Mouse (Mus musculus): ENCODE measurements around the gene Sbno1. TPM values are rescaled to one million over a fixed set of nuclear protein-coding genes. Genes with fewer than 3 reads are reported as not detected.

Gene Sbno1
- polyA plus RNA-seq, 1 experiment from 2014 or later, result 65.5 TPM

- no peaks in the 10 kb centered on the region for H3K9me3 ChIP-seq (replicated peaks)
- peak overlapping the region; percentile 73 for H3K4me3 ChIP-seq
- peak; percentile 64 for ATAC-seq (replicated peaks; ENCODE audit: insufficient number of reproducible peaks, insufficient read depth, low FRiP score, low read depth)
- under 1% methylated on average over 30 of the region's 30 CpGs for WGBS
- H3K27me3 ChIP-seq, result no peaks in the 10 kb centered on the region
- no peaks in the 10 kb centered on the region for H3K36me3 ChIP-seq
- peak overlapping the region; percentile 94 for H3K4me2 ChIP-seq
- H3K9ac ChIP-seq, result peak overlapping the region; percentile 86
- H3K27ac ChIP-seq, result peak overlapping the region; percentile 94
- H3K4me1 ChIP-seq (replicated peaks), result peaks cover 23% of the 10 kb centered on the region
Observed at GRCm38 (mm10) chr5:124440094-124440701, 14.4 kb upstream of the Sbno1 start.

DNA sequence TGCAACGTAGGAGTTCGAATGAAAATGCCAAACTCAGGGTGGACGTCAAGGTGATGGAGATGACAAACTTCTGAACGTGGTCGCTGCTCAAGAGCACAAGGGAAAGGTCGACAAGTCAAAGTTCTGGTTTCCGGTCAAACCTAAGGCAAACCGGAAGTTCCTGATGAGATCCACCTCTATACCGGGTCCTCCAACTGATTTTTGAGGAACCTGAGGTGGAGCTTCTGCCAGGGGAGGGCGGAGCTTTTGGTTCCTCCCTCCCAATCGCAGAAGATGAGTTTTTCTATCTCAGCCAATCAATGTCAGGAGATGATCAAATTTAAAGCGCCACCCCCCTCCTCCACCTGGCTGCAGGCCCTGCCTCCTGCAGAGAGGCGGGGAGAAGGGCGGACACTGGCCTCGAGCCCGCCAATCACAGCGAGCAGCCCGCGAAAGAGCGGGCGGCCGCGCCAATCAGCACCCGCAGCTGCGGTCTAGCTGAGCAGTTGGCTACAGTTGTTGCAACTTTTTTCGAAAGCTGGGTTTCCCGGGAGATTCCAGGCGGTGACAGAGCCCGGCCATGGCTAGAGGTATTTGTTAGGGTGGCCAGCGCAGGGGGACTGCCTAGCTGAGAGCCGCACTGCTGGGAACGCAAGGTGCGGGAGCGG, 13.8 kb upstream of the Sbno1 start, which contains the start of gene Kmt5a:
Kmt5a (plus strand) TSS at position 484 of the 647 bp plus-strand sequence.
- under 1% methylated on average over 34 of the region's 34 CpGs for WGBS
- H3K9me3 ChIP-seq (replicated peaks), result no peaks in the 10 kb centered on the region

DNA sequence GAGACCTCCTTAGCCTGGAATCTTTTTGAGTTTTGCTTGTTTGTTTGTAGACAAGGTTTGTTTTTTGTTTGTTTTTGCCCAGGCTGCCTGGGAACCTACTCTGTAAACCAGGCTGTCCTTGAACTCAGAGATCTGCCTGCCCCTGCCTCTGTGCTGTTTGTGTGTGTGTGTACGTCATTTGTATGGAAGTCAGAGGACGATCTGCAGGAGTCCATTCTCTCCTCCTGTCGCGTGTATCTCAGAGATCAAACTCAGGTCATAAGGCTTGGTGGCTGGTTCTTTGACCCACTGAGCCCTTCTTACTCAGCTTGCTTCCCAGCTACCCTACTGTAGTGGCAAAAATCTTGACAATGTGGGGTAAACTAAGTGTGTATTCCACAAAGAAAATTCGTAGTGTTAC, 12.9 kb upstream of the Sbno1 start:
- Histone ChIP-seq H3K9ac (no peak overlapping the region), H3K4me2 (peak overlapping the region; percentile 94), H3K4me3 (peak overlapping the region; percentile 73; the same call in 1 of the 2 replicates), H3K36me3 (no peaks in the 10 kb centered on the region), H3K4me1 (replicated peaks) (peaks cover 19% of the 10 kb centered on the region), H3K27me3 (no peaks in the 10 kb centered on the region), H3K27ac (peak overlapping the region; percentile 94), H3K9me3 (replicated peaks) (no peaks in the 10 kb centered on the region)
- no peak for ATAC-seq (replicated peaks; ENCODE audit: insufficient number of reproducible peaks, insufficient read depth, low FRiP score, low read depth)
- WGBS, result 58% methylated on average over 5 of the region's 5 CpGs

More for the DNA sequence above, 13.8 kb upstream of the Sbno1 start, which contains the start of gene Kmt5a:
- Histone ChIP-seq H3K4me3 (peak within 1 kb of the TSS; percentile 73), H3K36me3 (no peaks in the 10 kb centered on the region), H3K27ac (peak within 1 kb of the TSS; percentile 94), H3K9ac (peak within 1 kb of the TSS; percentile 86), H3K4me1 (replicated peaks) (peaks cover 18% of the 10 kb centered on the region), H3K4me2 (peak within 1 kb of the TSS; percentile 94), H3K27me3 (no peaks in the 10 kb centered on the region)
- peak; percentile 98 for ATAC-seq (replicated peaks; ENCODE audit: insufficient number of reproducible peaks, insufficient read depth, low FRiP score, low read depth)

DNA sequence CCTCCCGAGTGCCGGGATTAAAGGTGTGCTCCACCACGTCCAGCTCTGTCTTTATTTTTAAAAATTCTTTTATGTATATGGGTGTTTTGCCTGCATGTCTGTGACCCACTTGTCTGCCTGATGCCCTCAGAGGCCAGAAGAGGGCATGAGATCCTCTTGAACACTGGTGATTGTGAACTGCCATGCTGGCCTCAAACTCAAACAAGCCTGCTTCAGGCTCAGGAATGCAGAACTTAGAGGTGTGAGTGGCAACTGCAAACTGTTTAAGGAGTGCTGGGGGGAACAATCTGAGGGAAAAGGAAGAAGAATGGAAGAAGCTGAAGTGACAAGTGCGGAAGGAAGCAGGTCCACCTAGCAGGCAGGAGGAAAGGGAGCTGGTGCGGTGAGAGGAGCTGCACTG, 12.4 kb upstream of the Sbno1 start:
- 83% methylated on average over 5 of the region's 5 CpGs for WGBS
- ATAC-seq (replicated peaks; ENCODE audit: insufficient number of reproducible peaks, insufficient read depth, low FRiP score, low read depth), result no peak
- no peaks in the 10 kb centered on the region for H3K9me3 ChIP-seq (replicated peaks)
- no peaks in the 10 kb centered on the region for H3K27me3 ChIP-seq
- no peak overlapping the region for H3K4me3 ChIP-seq
- H3K27ac ChIP-seq, result peak overlapping the region; percentile 94
- H3K4me1 ChIP-seq (replicated peaks), result peaks cover 19% of the 10 kb centered on the region
- H3K36me3 ChIP-seq, result no peaks in the 10 kb centered on the region
- H3K9ac ChIP-seq, result no peak overlapping the region
- H3K4me2 ChIP-seq, result no peak overlapping the region

DNA sequence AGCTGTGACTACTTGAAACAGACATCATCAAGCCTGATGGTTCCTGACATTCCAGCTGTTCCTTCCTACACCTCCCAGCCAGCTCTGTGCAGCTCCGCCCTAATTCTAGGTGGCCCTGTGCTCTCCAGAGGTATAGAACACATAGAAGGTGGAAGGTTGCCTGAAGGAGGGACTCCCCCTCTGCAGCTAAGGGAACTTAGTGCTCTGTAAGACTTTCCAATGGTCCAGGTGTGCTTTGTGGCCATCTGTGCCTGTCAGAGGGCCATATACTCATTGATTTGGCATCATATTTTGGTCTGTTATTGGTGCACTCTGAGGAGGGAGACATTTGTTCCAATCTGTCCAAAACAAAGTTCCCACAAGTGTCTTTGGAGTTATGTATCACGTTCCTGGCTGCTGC, 7.2 kb upstream of the Sbno1 start:
- Histone ChIP-seq H3K27ac (no peak overlapping the region), H3K4me2 (no peak overlapping the region), H3K36me3 (no peaks in the 10 kb centered on the region), H3K27me3 (no peaks in the 10 kb centered on the region), H3K9ac (no peak overlapping the region), H3K4me1 (replicated peaks) (peaks cover 6% of the 10 kb centered on the region; the same call in 1 of the 2 replicates), H3K9me3 (replicated peaks) (no peaks in the 10 kb centered on the region), H3K4me3 (no peak overlapping the region)
- no peak for ATAC-seq (replicated peaks; ENCODE audit: insufficient number of reproducible peaks, insufficient read depth, low FRiP score, low read depth)
- 76% methylated on average over 2 of the region's 2 CpGs for WGBS

DNA sequence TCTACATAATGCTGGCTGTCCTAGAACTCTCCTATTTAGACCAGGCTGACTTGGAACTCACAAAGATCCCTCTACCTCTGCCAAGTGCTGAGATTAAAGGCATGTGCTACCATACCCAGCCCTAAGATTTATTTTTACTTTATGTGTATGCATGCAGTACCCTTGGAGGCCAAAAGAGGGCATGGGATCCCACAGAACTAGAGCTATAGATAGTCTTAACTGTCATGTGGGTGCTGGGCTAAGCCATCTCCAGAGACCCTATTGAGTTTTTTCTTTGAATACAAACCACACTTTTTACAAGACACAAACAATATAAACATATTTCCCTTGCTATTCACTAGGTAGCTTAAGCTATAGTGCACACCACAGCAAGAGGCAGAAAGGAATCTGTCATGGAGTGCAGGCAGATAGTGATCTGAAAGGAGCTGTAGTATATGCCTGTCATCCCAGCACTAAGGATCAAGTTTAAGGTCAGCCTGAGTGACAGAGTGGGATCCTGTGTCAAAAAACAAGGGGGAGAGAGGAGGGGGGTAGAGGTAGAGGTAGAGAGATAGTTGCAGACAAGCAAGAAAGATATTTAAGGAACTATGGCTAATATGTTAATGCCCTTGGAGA, 6.7 kb upstream of the Sbno1 start:
- peak; percentile 61 for ATAC-seq (replicated peaks; ENCODE audit: insufficient number of reproducible peaks, insufficient read depth, low FRiP score, low read depth)
- Histone ChIP-seq H3K4me2 (no peak overlapping the region), H3K4me1 (replicated peaks) (peaks cover 6% of the 10 kb centered on the region; the same call in 1 of the 2 replicates), H3K27me3 (no peaks in the 10 kb centered on the region), H3K27ac (no peak overlapping the region), H3K36me3 (no peaks in the 10 kb centered on the region), H3K9ac (no peak overlapping the region), H3K4me3 (no peak overlapping the region), H3K9me3 (replicated peaks) (no peaks in the 10 kb centered on the region)

DNA sequence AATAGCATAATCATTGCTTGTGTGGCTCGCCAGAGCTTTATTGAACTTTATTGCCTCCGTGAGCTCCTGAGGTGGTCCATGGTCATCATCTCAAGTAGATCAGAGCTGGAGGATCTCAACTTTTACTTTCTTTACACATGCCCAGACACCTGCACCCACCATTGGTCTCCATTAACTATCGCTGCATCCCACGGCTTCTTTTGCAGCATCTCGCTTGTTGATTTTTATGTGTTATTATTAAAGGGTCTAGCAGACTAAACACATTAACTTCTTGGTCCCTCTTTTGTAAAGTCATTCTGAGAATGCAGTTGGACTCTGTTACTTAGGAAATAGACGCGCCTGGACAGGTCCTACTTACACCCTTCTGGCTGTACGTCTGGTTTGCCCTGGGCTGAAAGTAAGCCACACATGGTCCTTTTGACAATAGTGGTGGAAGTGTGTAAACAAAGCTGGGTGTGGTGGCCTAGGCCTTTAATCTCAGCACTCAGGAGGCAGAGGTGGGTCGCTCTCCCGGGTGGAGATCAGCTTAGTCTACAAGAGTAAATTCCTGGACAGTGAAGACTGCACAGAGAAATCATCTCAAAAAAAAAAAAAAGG, 772 bp upstream of the Sbno1 start:
- H3K27ac ChIP-seq, result peak overlapping the region; percentile 63

GRCm38 (mm10) chr5:124424723-124425411, 934 bp downstream of the Sbno1 start:
- Histone ChIP-seq H3K36me3 (no peaks in the 10 kb centered on the region), H3K9ac (peak overlapping the region; percentile 99), H3K9me3 (replicated peaks) (no peaks in the 10 kb centered on the region), H3K4me2 (peak overlapping the region; percentile 88), H3K27ac (peak overlapping the region; percentile 91), H3K4me3 (peak overlapping the region; percentile 100), H3K27me3 (no peaks in the 10 kb centered on the region), H3K4me1 (replicated peaks) (peaks cover 11% of the 10 kb centered on the region; the same call in 1 of the 2 replicates)
- under 1% methylated on average over 63 of the region's 63 CpGs for WGBS
- peak; percentile 66 for ATAC-seq (replicated peaks; ENCODE audit: insufficient number of reproducible peaks, insufficient read depth, low FRiP score, low read depth)

More for the DNA sequence above, 772 bp upstream of the Sbno1 start:
- WGBS, result 87% methylated on average over 10 of the region's 10 CpGs
- Histone ChIP-seq H3K4me1 (replicated peaks) (peaks cover 11% of the 10 kb centered on the region; the same call in 1 of the 2 replicates), H3K4me3 (peak overlapping the region; percentile 100), H3K9ac (no peak overlapping the region), H3K9me3 (replicated peaks) (no peaks in the 10 kb centered on the region), H3K4me2 (peak overlapping the region; percentile 55), H3K27me3 (no peaks in the 10 kb centered on the region), H3K36me3 (no peaks in the 10 kb centered on the region)
- ATAC-seq (replicated peaks; ENCODE audit: insufficient number of reproducible peaks, insufficient read depth, low FRiP score, low read depth), result no peak

DNA sequence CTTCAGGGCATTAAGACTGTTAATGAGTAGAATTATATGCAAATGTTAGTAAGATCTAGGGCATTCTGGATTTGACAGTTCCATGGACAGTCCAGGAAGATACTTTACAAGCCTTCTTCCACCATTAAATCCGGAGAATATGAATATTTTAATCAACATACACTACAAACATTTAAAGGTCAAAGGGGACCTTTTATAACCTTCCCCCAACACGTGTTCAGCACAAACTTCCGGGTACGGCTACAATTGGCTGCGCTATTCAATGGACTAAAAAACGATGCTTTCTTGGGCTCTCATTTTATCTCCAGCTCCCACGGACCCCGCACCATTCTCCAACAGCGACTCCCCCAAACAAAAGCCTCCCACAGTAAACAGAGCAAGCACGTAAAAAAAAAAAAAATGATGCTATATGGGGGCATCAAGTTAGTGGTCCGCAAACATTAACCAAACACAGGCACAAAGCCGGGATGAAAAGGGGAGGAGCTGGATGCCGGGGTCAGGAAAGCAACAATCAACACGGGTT, 1.5 kb downstream of the Sbno1 start:
- peak overlapping the region; percentile 99 for H3K9ac ChIP-seq
- H3K27me3 ChIP-seq, result no peaks in the 10 kb centered on the region
- H3K27ac ChIP-seq, result peak overlapping the region; percentile 91
- peaks cover 11% of the 10 kb centered on the region; the same call in 1 of the 2 replicates for H3K4me1 ChIP-seq (replicated peaks)
- H3K4me2 ChIP-seq, result peak overlapping the region; percentile 88
- ATAC-seq (replicated peaks; ENCODE audit: insufficient number of reproducible peaks, insufficient read depth, low FRiP score, low read depth), result no peak
- peak overlapping the region; percentile 100 for H3K4me3 ChIP-seq
- WGBS, result 1% methylated on average over 14 of the region's 14 CpGs
- H3K36me3 ChIP-seq, result no peaks in the 10 kb centered on the region
- no peaks in the 10 kb centered on the region for H3K9me3 ChIP-seq (replicated peaks)

DNA sequence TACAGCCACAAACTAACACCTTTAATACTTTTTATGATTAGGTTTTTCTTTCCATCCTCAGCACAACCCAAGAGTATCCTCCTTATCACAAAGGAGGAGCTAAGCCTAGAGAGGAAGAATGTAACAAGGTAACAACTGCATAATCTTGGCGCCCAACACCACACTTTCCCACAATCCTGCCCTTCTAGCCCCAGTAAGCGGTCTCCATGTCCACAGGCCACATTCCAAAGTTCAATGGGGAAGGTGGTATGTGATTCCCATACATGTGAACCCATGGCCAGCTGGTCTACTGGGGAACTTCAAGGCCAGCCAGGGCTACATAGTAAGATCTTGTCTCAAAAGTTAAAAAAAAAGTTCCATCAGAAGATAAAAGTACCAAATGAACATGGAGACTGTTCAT, 4.0 kb downstream of the Sbno1 start:
- Histone ChIP-seq H3K4me3 (no peak overlapping the region), H3K4me1 (replicated peaks) (peaks cover 11% of the 10 kb centered on the region; the same call in 1 of the 2 replicates), H3K36me3 (no peaks in the 10 kb centered on the region), H3K9ac (no peak overlapping the region), H3K27me3 (no peaks in the 10 kb centered on the region), H3K4me2 (no peak overlapping the region), H3K9me3 (replicated peaks) (no peaks in the 10 kb centered on the region), H3K27ac (no peak overlapping the region)
- no peak for ATAC-seq (replicated peaks; ENCODE audit: insufficient number of reproducible peaks, insufficient read depth, low FRiP score, low read depth)
- WGBS, result 81% methylated on average over 2 of the region's 2 CpGs

Data from heart, embryonic 15.5 days (tissue).